Mouse (Mus musculus) heart, adult 2 months (tissue): ENCODE results near the gene Rab7.

Source experiments
- CTCF ChIP-seq: fragments of 200-600 bp; IDR thresholded peaks from 2 replicates; pipeline ENCODE4 v1.8.1; 2022; ENCODE audit warnings: antibody characterized with exemption, mild to moderate bottlenecking, moderate library complexity
- POLR2A ChIP-seq: fragments of 200-500 bp; IDR thresholded peaks from 2 replicates; pipeline ENCODE4 v1.6.1; 2011; ENCODE audit warnings: mild to moderate bottlenecking, low read depth, low read length, control low read depth; ENCODE audit not compliant: insufficient read depth

GRCm38 (mm10) chr6:88003439-88003838, 41.6 kb downstream of the Rab7 start:
- no peak for TF ChIP-seq CTCF
- TF ChIP-seq POLR2A: no peak
